Mouse (Mus musculus) midbrain, embryonic 13.5 days (tissue): ENCODE data around the gene Arhgef33. TPM values are rescaled to one million over a fixed set of nuclear protein-coding genes. Genes with fewer than 3 reads are reported as not detected.
A peak's percentile ranks its signal among the peaks of the same experiment; 100 is the strongest.
"Not testable (repeated sequence)": the region's sequence is repeated elsewhere in the genome, so short reads cannot be mapped to it uniquely, and the experiment has no call there.

Experiments used
- ATAC-seq: fragments of 200-750 bp; cut with Nextera tagmentation; 2 replicates; pipeline ENCODE4 v1.8.0; 2017; ENCODE audit warnings: mild to moderate bottlenecking, moderate TSS enrichment, moderate library complexity
- H3K27ac ChIP-seq: fragments of 300-500 bp; sonication (generic); 2 replicates; pipeline ENCODE4 v1.5.1; 2015; ENCODE audit warnings: inconsistent platforms, mild to moderate bottlenecking, moderate library complexity
- H3K27me3 ChIP-seq: fragments of 300-500 bp; sonication (generic); 2 replicates; pipeline ENCODE4 v1.6.1; 2015; ENCODE audit warnings: mild to moderate bottlenecking, inconsistent platforms
- H3K36me3 ChIP-seq: fragments of 300-500 bp; sonication (generic); 2 replicates; pipeline ENCODE4 v1.6.1; 2015; ENCODE audit warnings: mild to moderate bottlenecking, inconsistent platforms
- H3K4me1 ChIP-seq: fragments of 300-500 bp; sonication (generic); replicated peaks from 2 replicates; pipeline ENCODE4 v1.6.1; 2015; ENCODE audit warnings: inconsistent platforms
- H3K4me2 ChIP-seq: fragments of 300-500 bp; sonication (generic); replicated peaks from 2 replicates; pipeline ENCODE4 v1.6.1; 2015; ENCODE audit warnings: moderate library complexity, mild to moderate bottlenecking, inconsistent platforms
- H3K4me3 ChIP-seq: fragments of 300-500 bp; sonication (generic); replicated peaks from 2 replicates; pipeline ENCODE4 v1.5.1; 2015; ENCODE audit warnings: mild to moderate bottlenecking, inconsistent platforms
- H3K9ac ChIP-seq: fragments of 300-500 bp; sonication (generic); replicated peaks from 2 replicates; pipeline ENCODE4 v1.6.1; 2015; ENCODE audit warnings: mild to moderate bottlenecking, inconsistent platforms
- H3K9me3 ChIP-seq: fragments of 300-500 bp; sonication (generic); 2 replicates; pipeline ENCODE4 v1.6.1; 2016; ENCODE audit warnings: mild to moderate bottlenecking, inconsistent platforms
- WGBS: fragments of 180-500 bp; shearing (Covaris S2); methylation state at CpG from one replicate; pipeline ENCODE4 v1.1.7; 2015; 5-methylcytosine and 5-hydroxymethylcytosine counted together
- polyA plus RNA-seq: library from polyadenylated mRNA; unstranded; fragments of >200 nt; fragmentation: Nextera tagmentation; extraction: Ambion mirVana; gene quantifications from 2 replicates; pipeline ENCODE4 v1.2.1, GENCODE M21; 2015

Arhgef33 gene
- polyA plus RNA-seq: 1.0 and 1.6 TPM in 2 replicates

DNA sequence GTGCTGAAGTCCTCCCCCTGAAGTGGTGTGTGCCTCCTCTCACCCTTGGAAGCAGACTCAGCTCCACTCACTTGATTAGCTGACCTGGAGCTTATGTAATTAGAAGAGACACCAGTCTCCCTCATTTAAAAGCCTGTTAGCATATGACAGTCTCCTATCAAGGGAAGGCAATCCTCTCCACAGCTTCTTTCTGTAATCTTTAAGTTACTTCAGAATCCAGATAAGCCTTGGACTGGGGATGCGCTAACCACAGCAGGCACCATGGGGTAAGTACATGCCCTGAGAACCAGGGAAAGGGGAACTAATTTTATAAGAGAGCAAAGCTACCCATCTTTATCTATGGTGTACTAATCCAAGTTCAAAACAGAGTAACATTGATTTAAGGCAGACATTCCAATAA lies at the start of gene Arhgef33:
Arhgef33 (plus strand) TSS at position 157 of the 400 bp plus-strand sequence.
- Histone ChIP-seq H3K4me3 (no peak within 1 kb of the TSS), H3K4me2 (no peak within 1 kb of the TSS)

GRCm38 (mm10) chr17:80267065-80267464 lies 40.1 kb upstream of the Arhgef33 start:
- no peak for ATAC-seq
- WGBS: 95% methylated on average over 4 of the region's 4 CpGs
- H3K4me3 ChIP-seq: no peak overlapping the region

More for the DNA sequence above, at the start of gene Arhgef33:
- no peak within 1 kb of the TSS for H3K9ac ChIP-seq
- no peak within 1 kb of the TSS for H3K27ac ChIP-seq
- H3K36me3 ChIP-seq: no peaks in the 10 kb centered on the region
- WGBS: 83% methylated on average over 1 of the region's 1 CpGs
- no peaks in the 10 kb centered on the region for H3K27me3 ChIP-seq
- H3K4me1 ChIP-seq: peaks cover 8% of the 10 kb centered on the region; the same call in 1 of the 2 replicates
- no peak for ATAC-seq
- H3K9me3 ChIP-seq: no peaks in the 10 kb centered on the region

GRCm38 (mm10) chr17:80268151-80268550 lies 39.1 kb upstream of the Arhgef33 start:
- Histone ChIP-seq H3K36me3 (peaks cover 91% of the 10 kb centered on the region), H3K4me1 (no peaks in the 10 kb centered on the region), H3K9me3 (no peaks in the 10 kb centered on the region), H3K4me2 (no peak overlapping the region), H3K27ac (no peak overlapping the region), H3K9ac (no peak overlapping the region), H3K4me3 (no peak overlapping the region), H3K27me3 (no peaks in the 10 kb centered on the region)
- 95% methylated on average over 3 of the region's 3 CpGs for WGBS
- ATAC-seq: no peak

More at GRCm38 (mm10) chr17:80267065-80267464, 40.1 kb upstream of the Arhgef33 start:
- no peaks in the 10 kb centered on the region for H3K27me3 ChIP-seq
- no peak overlapping the region for H3K9ac ChIP-seq
- H3K27ac ChIP-seq: no peak overlapping the region
- peaks cover 90% of the 10 kb centered on the region for H3K36me3 ChIP-seq
- no peaks in the 10 kb centered on the region for H3K4me1 ChIP-seq
- no peak overlapping the region for H3K4me2 ChIP-seq
- H3K9me3 ChIP-seq: no peaks in the 10 kb centered on the region

DNA sequence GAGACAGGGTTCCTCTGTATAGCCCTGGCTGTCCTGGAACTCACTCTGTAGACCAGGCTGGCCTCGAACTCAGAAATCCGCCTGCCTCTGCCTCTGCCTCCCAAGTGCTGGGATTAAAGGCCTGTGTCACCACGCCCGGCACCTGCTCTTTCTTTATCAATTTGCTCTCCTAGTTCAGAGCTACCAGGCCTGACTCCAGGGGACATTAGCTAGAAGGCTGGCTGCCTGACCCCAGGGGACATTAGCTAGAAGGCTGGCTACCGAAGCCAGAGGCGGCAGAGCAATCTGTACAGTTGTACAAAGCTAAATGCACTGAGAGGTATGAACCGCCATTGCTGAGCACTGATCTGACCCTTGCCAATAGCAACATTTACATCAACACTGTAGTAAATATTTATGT lies 36.6 kb upstream of the Arhgef33 start:
- not testable (repeated sequence) for H3K27ac ChIP-seq, H3K4me1 ChIP-seq, H3K4me2 ChIP-seq, H3K27me3 ChIP-seq, ATAC-seq, H3K9ac ChIP-seq, H3K4me3 ChIP-seq, H3K9me3 ChIP-seq
- H3K36me3 ChIP-seq: peaks cover 91% of the 10 kb centered on the region
- 96% methylated on average over 7 of the region's 7 CpGs for WGBS

GRCm38 (mm10) chr17:80278255-80278654 lies 29.0 kb upstream of the Arhgef33 start:
- Histone ChIP-seq H3K9ac (no peak overlapping the region), H3K27ac (no peak overlapping the region), H3K4me2 (no peak overlapping the region), H3K4me1 (no peaks in the 10 kb centered on the region), H3K27me3 (no peaks in the 10 kb centered on the region), H3K36me3 (peaks cover 74% of the 10 kb centered on the region), H3K9me3 (no peaks in the 10 kb centered on the region), H3K4me3 (no peak overlapping the region)
- 86% methylated on average over 4 of the region's 4 CpGs for WGBS
- no peak for ATAC-seq

DNA sequence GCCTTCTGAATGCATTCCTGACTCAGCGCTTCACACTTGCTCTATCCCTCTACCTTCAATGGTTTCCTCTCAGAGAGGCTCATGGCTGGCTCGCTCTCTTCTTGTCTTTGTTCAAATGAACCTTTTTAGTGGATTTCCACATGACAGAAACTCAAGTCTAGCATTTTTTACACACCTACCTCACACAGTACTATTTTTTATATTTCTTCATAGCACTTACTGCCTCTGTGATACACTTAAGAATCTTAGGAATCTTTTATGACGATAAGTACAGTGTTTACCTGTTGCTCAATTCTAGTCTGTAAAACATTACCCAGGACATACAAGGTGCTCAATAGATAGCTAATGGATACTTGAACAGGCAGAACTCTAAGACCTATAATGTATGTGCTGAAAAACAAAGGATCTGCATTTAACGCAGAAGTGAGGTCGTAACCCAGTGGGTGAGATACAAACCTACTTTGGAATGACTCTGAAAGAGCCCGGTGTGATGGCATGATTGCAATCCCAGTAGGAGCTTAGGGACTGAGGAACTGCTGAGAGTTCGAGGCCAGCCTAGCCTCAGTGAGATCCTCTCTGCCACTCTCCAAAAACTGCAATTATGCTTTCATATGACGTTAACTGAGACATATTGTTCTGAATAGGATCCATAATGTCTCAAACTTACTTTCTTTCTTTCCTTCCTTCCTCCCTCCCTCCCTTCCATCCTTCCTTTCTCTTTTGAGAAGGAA lies 27.7 kb upstream of the Arhgef33 start:
- no peak overlapping the region for H3K4me3 ChIP-seq
- H3K9me3 ChIP-seq: no peaks in the 10 kb centered on the region
- no peaks in the 10 kb centered on the region for H3K27me3 ChIP-seq
- ATAC-seq: no peak
- H3K4me2 ChIP-seq: no peak overlapping the region
- H3K4me1 ChIP-seq: no peaks in the 10 kb centered on the region
- no peak overlapping the region for H3K9ac ChIP-seq
- 93% methylated on average over 8 of the region's 8 CpGs for WGBS
- H3K27ac ChIP-seq: no peak overlapping the region
- peaks cover 61% of the 10 kb centered on the region for H3K36me3 ChIP-seq

DNA sequence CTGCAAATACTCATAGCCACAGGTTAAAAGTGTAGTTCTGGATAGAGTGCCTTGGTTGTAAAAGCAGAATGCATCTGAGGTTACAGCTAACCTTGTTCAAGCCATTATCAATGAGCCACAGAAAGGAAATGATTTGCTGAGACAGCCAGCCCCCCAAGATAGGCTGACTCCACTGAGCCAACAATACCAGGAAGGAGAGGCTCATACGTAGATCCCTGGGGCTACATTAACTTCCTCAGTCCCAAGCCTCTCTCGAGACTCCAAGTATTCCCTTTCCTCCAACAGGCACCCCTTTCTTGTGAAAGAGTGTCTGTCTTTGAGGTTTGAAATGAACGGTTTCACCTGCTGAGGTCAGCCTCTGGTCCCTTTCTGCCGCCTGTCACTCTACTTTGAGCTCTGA lies 22.8 kb upstream of the Arhgef33 start:
- no peak for ATAC-seq
- Histone ChIP-seq H3K4me3 (no peak overlapping the region), H3K4me1 (peaks cover 15% of the 10 kb centered on the region), H3K27me3 (no peaks in the 10 kb centered on the region), H3K9ac (no peak overlapping the region), H3K36me3 (peaks cover 16% of the 10 kb centered on the region), H3K27ac (no peak overlapping the region), H3K9me3 (no peaks in the 10 kb centered on the region), H3K4me2 (no peak overlapping the region)
- WGBS: 90% methylated on average over 4 of the region's 4 CpGs

- WGBS: 90% methylated on average over 6 of the region's 6 CpGs
- Histone ChIP-seq H3K27ac (no peak overlapping the region), H3K27me3 (no peaks in the 10 kb centered on the region), H3K4me3 (no peak overlapping the region), H3K36me3 (no peaks in the 10 kb centered on the region), H3K9ac (no peak overlapping the region), H3K4me1 (peaks cover 15% of the 10 kb centered on the region), H3K9me3 (no peaks in the 10 kb centered on the region), H3K4me2 (peak overlapping the region; percentile 69)
- ATAC-seq: no peak
These were observed 19.2 kb upstream of the Arhgef33 start for GRCm38 (mm10) chr17:80288012-80288411.

- H3K9me3 ChIP-seq: no peaks in the 10 kb centered on the region
- H3K9ac ChIP-seq: peak overlapping the region; percentile 88
- peak overlapping the region; percentile 93 for H3K27ac ChIP-seq
- H3K4me2 ChIP-seq: peak overlapping the region; percentile 69
- peak overlapping the region; percentile 80 for H3K4me3 ChIP-seq
- no peaks in the 10 kb centered on the region for H3K27me3 ChIP-seq
- ATAC-seq: no peak
- 1% methylated on average over 30 of the region's 30 CpGs for WGBS
- H3K36me3 ChIP-seq: no peaks in the 10 kb centered on the region
- H3K4me1 ChIP-seq: peaks cover 15% of the 10 kb centered on the region
These were observed 17.7 kb upstream of the Arhgef33 start for GRCm38 (mm10) chr17:80289280-80290073.

- H3K36me3 ChIP-seq: no peaks in the 10 kb centered on the region
- peak within 1 kb of the TSS; percentile 93 for H3K27ac ChIP-seq
- no peaks in the 10 kb centered on the region for H3K27me3 ChIP-seq
- no peaks in the 10 kb centered on the region for H3K9me3 ChIP-seq
- peaks cover 15% of the 10 kb centered on the region for H3K4me1 ChIP-seq
- peak; percentile 99 for ATAC-seq
- peak within 1 kb of the TSS; percentile 69 for H3K4me2 ChIP-seq
- H3K4me3 ChIP-seq: peak within 1 kb of the TSS; percentile 80
- WGBS: under 1% methylated on average over 35 of the region's 35 CpGs
- peak within 1 kb of the TSS; percentile 88 for H3K9ac ChIP-seq
These were observed 17.0 kb upstream of the Arhgef33 start, which contains the start of the genes Morn2 and Dhx57 for GRCm38 (mm10) chr17:80290074-80290657. Morn2 (plus strand) TSS chr17:80290203. Dhx57 (minus strand) TSS chr17:80290476.

DNA sequence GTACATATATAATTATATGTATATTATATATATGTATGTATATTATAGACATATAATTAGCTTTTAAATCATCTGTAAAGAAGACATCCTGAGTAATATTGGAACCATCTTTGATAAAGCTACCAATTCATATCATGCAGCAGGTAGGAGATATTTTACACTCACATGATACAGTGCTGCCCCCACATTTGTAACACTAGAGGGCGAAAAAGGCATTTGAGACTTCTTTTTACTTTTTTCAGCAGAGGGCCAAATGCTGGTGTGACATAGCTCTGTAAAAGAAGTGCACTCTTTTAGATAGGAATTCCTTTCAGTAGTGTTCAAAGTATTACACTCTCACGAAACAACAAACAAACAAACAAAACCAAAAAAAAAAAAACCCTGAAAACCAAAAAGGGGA lies 16.1 kb upstream of the Arhgef33 start:
- no peak for ATAC-seq
- H3K9ac ChIP-seq: no peak overlapping the region
- H3K4me3 ChIP-seq: no peak overlapping the region
- WGBS: 18% methylated on average over 2 of the region's 2 CpGs
- H3K4me2 ChIP-seq: no peak overlapping the region
- peaks cover 15% of the 10 kb centered on the region for H3K4me1 ChIP-seq
- no peaks in the 10 kb centered on the region for H3K27me3 ChIP-seq
- no peaks in the 10 kb centered on the region for H3K9me3 ChIP-seq
- no peak overlapping the region for H3K27ac ChIP-seq
- H3K36me3 ChIP-seq: no peaks in the 10 kb centered on the region

- no peak overlapping the region for H3K27ac ChIP-seq
- ATAC-seq: no peak
- no peak overlapping the region for H3K9ac ChIP-seq
- no peak overlapping the region for H3K4me2 ChIP-seq
- no peaks in the 10 kb centered on the region for H3K9me3 ChIP-seq
- H3K36me3 ChIP-seq: no peaks in the 10 kb centered on the region
- H3K4me3 ChIP-seq: no peak overlapping the region
- 92% methylated on average over 5 of the region's 5 CpGs for WGBS
- no peaks in the 10 kb centered on the region for H3K27me3 ChIP-seq
- no peaks in the 10 kb centered on the region for H3K4me1 ChIP-seq
These were observed 11.9 kb upstream of the Arhgef33 start for GRCm38 (mm10) chr17:80295258-80295657.
